Mouse (Mus musculus): ENCODE measurements around the gene Bbip1. TPM values are rescaled to one million over a fixed set of nuclear protein-coding genes. Genes with fewer than 3 reads are reported as not detected.

Gene Bbip1
- polyA plus RNA-seq, 1 experiment from 2014 or later = 139 TPM

- 38% methylated on average over 10 of the region's 10 CpGs for WGBS
- Histone ChIP-seq H3K27me3 (no peaks in the 10 kb centered on the region), H3K4me1 (replicated peaks) (peaks cover 9% of the 10 kb centered on the region; the same call in 1 of the 2 replicates), H3K4me3 (no peak overlapping the region), H3K36me3 (no peaks in the 10 kb centered on the region), H3K9me3 (no peaks in the 10 kb centered on the region), H3K27ac (no peak overlapping the region), H3K9ac (no peak overlapping the region), H3K4me2 (no peak overlapping the region)
- no peak for ATAC-seq (ENCODE audit: low FRiP score)
Observed at GRCm38 (mm10) chr19:53885450-53885849, 59.0 kb downstream of the Bbip1 start.

- Histone ChIP-seq H3K9me3 (no peaks in the 10 kb centered on the region), H3K36me3 (no peaks in the 10 kb centered on the region), H3K4me3 (no peak overlapping the region), H3K27ac (no peak overlapping the region), H3K4me1 (replicated peaks) (peaks cover 9% of the 10 kb centered on the region; the same call in 1 of the 2 replicates), H3K9ac (no peak overlapping the region), H3K27me3 (no peaks in the 10 kb centered on the region), H3K4me2 (no peak overlapping the region)
- WGBS = 58% methylated on average over 5 of the region's 5 CpGs
- ATAC-seq (ENCODE audit: low FRiP score) = no peak
Observed at GRCm38 (mm10) chr19:53881786-53882185, 62.6 kb downstream of the Bbip1 start.

- no peak overlapping the region for H3K27ac ChIP-seq
- H3K4me2 ChIP-seq = no peak overlapping the region
- H3K9ac ChIP-seq = no peak overlapping the region
- ATAC-seq (ENCODE audit: low FRiP score) = no peak
- H3K27me3 ChIP-seq = no peaks in the 10 kb centered on the region
- peaks cover 8% of the 10 kb centered on the region; the same call in 1 of the 2 replicates for H3K4me1 ChIP-seq (replicated peaks)
- WGBS = 85% methylated on average over 1 of the region's 1 CpGs
- no peaks in the 10 kb centered on the region for H3K36me3 ChIP-seq
- no peak overlapping the region for H3K4me3 ChIP-seq
- no peaks in the 10 kb centered on the region for H3K9me3 ChIP-seq
Observed at GRCm38 (mm10) chr19:53880460-53880859, 64.0 kb downstream of the Bbip1 start.

Other genes with a start within 250 kb of the Bbip1 start
- 75.4 and 82.8 TPM in 2 replicates for gene Pdcd4, start 52.4 kb downstream of the Bbip1 start, polyA plus RNA-seq (2015; fragmentation: Nextera tagmentation; extraction: Ambion mirVana)
- gene Shoc2, start 321 bp downstream of the Bbip1 start, polyA plus RNA-seq (2015; fragmentation: Nextera tagmentation; extraction: Ambion mirVana) = 66.3 and 70.3 TPM in 2 replicates
- gene Adra2a, start 99.5 kb upstream of the Bbip1 start, polyA plus RNA-seq (2015; fragmentation: Nextera tagmentation; extraction: Ambion mirVana) = 3.3 and 4.1 TPM in 2 replicates

All from hindbrain, embryonic 13.5 days (tissue).